Mouse (Mus musculus) ES-Bruce4 (cell line): Measurements from ENCODE around the gene Smap2.

ENCODE experiments used
- CTCF ChIP-seq: IDR thresholded peaks from one replicate; pipeline ENCODE4 v1.8.1; 2011; ENCODE audit warnings: low read depth, low read length
- EP300 ChIP-seq: IDR thresholded peaks from 2 replicates; pipeline ENCODE4 v1.6.1; 2011; ENCODE audit warnings: low read depth, low read length; ENCODE audit not compliant: insufficient read depth
- POLR2A ChIP-seq: IDR thresholded peaks from one replicate; pipeline ENCODE4 v1.8.1; 2011; ENCODE audit warnings: low read length; ENCODE audit not compliant: insufficient read depth

GRCm38 (mm10) chr4:121016928-121017657 lies at the start of gene Smap2:
- TF ChIP-seq CTCF (peak; percentile 38), POLR2A (peak; percentile 75), EP300 (no peak)
